Mouse (Mus musculus) intestine, embryonic 16.5 days (tissue): ENCODE data around the gene Nup107. TPM values are rescaled to one million over a fixed set of nuclear protein-coding genes. Genes with fewer than 3 reads are reported as not detected.

Experiments used
- ATAC-seq: fragments of 200-750 bp; cut with Nextera tagmentation; 2 replicates; pipeline ENCODE4 v1.8.0; 2017; ENCODE audit warnings: moderate TSS enrichment, moderate library complexity
- H3K27ac ChIP-seq: fragments of 300-500 bp; sonication (generic); 2 replicates; pipeline ENCODE4 v1.5.1; 2014; ENCODE audit warnings: mild to moderate bottlenecking, low read length
- H3K27me3 ChIP-seq: fragments of 300-500 bp; sonication (generic); replicated peaks from 2 replicates; pipeline ENCODE4 v1.6.1; 2014; ENCODE audit warnings: low read length, control low read depth, mixed read lengths; ENCODE audit not compliant: control insufficient read depth, insufficient read depth
- H3K36me3 ChIP-seq: fragments of 300-500 bp; sonication (generic); 2 replicates; pipeline ENCODE4 v1.6.1; 2014; ENCODE audit warnings: low read length, control low read depth; ENCODE audit not compliant: control insufficient read depth, insufficient read depth
- H3K4me1 ChIP-seq: fragments of 300-500 bp; sonication (generic); 2 replicates; pipeline ENCODE4 v1.6.1; 2014; ENCODE audit warnings: low read length, control low read depth, mixed read lengths; ENCODE audit not compliant: control insufficient read depth, insufficient read depth
- H3K4me2 ChIP-seq: fragments of 300-500 bp; sonication (generic); 2 replicates; pipeline ENCODE4 v1.6.1; 2014; ENCODE audit warnings: low read depth, low read length, control low read depth
- H3K4me3 ChIP-seq: fragments of 300-500 bp; sonication (generic); 2 replicates; pipeline ENCODE4 v1.5.1; 2014; ENCODE audit warnings: mild to moderate bottlenecking, low read length
- H3K9ac ChIP-seq: fragments of 300-500 bp; sonication (generic); 2 replicates; pipeline ENCODE4 v1.6.1; 2014; ENCODE audit warnings: low read depth, low read length
- H3K9me3 ChIP-seq: fragments of 300-500 bp; sonication (generic); 2 replicates; pipeline ENCODE4 v1.6.1; 2016; ENCODE audit warnings: low read length, control low read depth; ENCODE audit not compliant: control insufficient read depth
- WGBS: fragments of 180-500 bp; shearing (Covaris S2); extraction: QIAGEN DNeasy Blood & Tissue Kit; methylation state at CpG from one replicate; pipeline ENCODE4 v1.1.7; 2014; 5-methylcytosine and 5-hydroxymethylcytosine counted together
- polyA plus RNA-seq: library from polyadenylated mRNA; unstranded; fragments of >200 nt; fragmentation: Nextera tagmentation; extraction: Ambion mirVana; gene quantifications from 2 replicates; pipeline ENCODE4 v1.2.1, GENCODE M21; 2015

Gene Nup107
- polyA plus RNA-seq, 1 experiment from 2014 or later, result 48.8 TPM

DNA sequence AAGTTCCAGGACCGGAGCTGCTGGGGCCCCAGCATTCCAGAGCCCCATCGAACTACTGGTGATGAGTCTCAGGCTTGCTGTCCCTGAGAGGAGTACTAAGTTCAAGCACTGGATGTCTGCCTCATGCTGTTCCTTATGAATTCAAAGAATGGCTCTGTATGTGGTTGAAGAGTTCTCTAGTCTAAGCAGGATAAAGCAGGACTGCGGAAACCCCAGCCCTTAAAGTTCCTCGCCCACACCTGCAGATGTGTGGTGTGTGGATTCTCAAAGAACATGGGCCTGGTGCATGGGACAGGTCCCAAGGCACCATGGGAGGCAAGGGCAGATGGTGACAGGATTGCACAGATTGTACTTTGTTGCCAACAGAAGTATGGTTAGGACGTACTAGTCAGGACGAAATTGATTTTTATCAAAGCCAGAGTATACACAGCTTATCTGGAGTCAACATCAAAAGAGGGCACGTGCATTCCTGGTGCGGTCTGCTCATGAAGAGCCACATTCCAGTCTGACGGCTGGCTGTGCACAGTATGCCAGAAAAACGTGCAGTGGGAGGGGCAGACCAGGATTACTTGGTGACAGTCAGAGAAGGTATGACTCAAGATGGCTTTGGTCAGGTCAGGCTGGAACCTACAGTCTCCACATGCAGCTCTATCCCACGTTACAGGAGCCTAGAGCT lies 63.2 kb downstream of the Nup107 start:
- Histone ChIP-seq H3K36me3 (no peaks in the 10 kb centered on the region), H3K27me3 (no peaks in the 10 kb centered on the region), H3K9me3 (no peaks in the 10 kb centered on the region), H3K4me3 (no peak overlapping the region), H3K4me1 (no peaks in the 10 kb centered on the region), H3K9ac (no peak overlapping the region), H3K27ac (no peak overlapping the region), H3K4me2 (no peak overlapping the region)
- WGBS, result 57% methylated on average over 11 of the region's 11 CpGs
- ATAC-seq, result 0 out of 2 replicates have a peak, but pooled peaks have one; percentile 11

DNA sequence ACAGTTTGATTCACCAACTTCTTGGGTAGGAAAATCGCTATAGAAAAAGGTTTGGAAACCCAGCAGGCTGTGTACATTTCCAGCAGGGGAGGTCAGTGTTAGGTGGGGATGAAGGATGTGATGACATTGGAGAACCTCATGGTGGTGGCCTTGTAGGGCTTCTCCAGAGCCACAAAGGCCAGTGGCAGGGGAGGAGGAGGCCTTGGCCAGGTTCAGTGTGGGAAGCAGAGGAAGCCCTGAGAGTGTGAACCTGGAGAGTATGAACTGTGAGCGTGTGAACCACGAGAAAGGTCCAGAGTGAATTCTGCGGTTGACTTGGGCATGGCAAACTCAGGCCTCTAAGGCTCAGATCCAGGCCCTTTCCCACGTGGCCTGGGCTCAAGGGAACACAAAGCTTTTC lies 63.9 kb downstream of the Nup107 start:
- ATAC-seq, result no peak
- H3K36me3 ChIP-seq, result no peaks in the 10 kb centered on the region
- no peaks in the 10 kb centered on the region for H3K9me3 ChIP-seq
- no peaks in the 10 kb centered on the region for H3K27me3 ChIP-seq
- 83% methylated on average over 5 of the region's 5 CpGs for WGBS
- no peak overlapping the region for H3K4me3 ChIP-seq
- no peak overlapping the region for H3K4me2 ChIP-seq
- H3K4me1 ChIP-seq, result no peaks in the 10 kb centered on the region
- no peak overlapping the region for H3K27ac ChIP-seq
- no peak overlapping the region for H3K9ac ChIP-seq

- H3K9ac ChIP-seq, result no peak overlapping the region
- H3K4me2 ChIP-seq, result no peak overlapping the region
- no peaks in the 10 kb centered on the region for H3K36me3 ChIP-seq
- no peaks in the 10 kb centered on the region for H3K4me1 ChIP-seq
- 69% methylated on average over 9 of the region's 9 CpGs for WGBS
- no peaks in the 10 kb centered on the region for H3K9me3 ChIP-seq
- H3K27me3 ChIP-seq, result no peaks in the 10 kb centered on the region
- ATAC-seq, result no peak
- H3K4me3 ChIP-seq, result no peak overlapping the region
- H3K27ac ChIP-seq, result no peak overlapping the region
Measured at GRCm38 (mm10) chr10:117727518-117728110, 64.9 kb downstream of the Nup107 start.

GRCm38 (mm10) chr10:117726888-117727385 lies 65.6 kb downstream of the Nup107 start:
- 96% methylated on average over 4 of the region's 4 CpGs for WGBS
- Histone ChIP-seq H3K36me3 (no peaks in the 10 kb centered on the region), H3K27ac (no peak overlapping the region), H3K27me3 (no peaks in the 10 kb centered on the region), H3K9ac (no peak overlapping the region), H3K4me1 (no peaks in the 10 kb centered on the region), H3K4me3 (no peak overlapping the region), H3K9me3 (no peaks in the 10 kb centered on the region), H3K4me2 (no peak overlapping the region)
- ATAC-seq, result no peak

DNA sequence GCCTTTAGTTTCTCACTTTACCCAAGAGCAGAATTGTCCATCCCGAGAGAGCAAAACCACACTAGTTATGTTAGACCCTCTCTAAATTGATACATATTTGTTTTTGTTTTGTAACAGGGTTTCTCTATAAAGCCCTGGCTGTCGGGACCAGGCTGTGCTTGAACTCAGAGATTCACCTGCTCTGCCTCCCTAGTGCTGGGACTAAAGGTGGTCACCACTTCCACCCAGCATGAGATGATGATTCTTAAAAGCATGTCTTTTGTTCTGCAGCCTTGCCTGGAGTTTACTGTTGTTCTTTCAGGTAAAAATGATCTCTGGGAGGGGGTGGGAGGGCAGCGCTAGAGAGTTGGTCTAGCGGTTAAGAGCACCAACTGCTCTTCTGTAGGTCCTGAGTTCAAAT lies 66.2 kb downstream of the Nup107 start:
- H3K27me3 ChIP-seq, result no peaks in the 10 kb centered on the region
- WGBS, result 96% methylated on average over 4 of the region's 4 CpGs
- no peak for ATAC-seq
- no peaks in the 10 kb centered on the region for H3K36me3 ChIP-seq
- H3K4me1 ChIP-seq, result no peaks in the 10 kb centered on the region
- no peak overlapping the region for H3K4me3 ChIP-seq
- no peak overlapping the region for H3K27ac ChIP-seq
- H3K9me3 ChIP-seq, result no peaks in the 10 kb centered on the region
- no peak overlapping the region for H3K9ac ChIP-seq
- no peak overlapping the region for H3K4me2 ChIP-seq

DNA sequence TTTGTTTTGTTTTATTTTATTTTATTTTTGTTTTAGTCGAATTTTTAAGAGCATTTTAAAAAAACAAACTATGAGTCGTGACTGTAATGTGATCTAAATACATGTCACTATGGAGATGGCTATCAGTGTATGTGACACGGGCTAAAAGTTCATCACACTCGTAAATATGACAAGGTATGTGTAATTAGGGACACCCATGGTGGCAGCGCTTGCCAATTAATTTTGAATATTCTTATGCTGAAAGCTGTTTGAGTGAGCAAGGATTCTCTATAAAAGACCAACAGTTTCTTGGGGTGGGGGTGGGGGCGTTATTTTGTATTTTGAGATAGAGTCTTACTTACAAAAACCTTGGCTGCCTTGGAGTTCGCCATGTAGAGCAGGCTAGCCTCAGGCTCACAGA lies 66.8 kb downstream of the Nup107 start:
- Histone ChIP-seq H3K4me2 (no peak overlapping the region), H3K36me3 (no peaks in the 10 kb centered on the region), H3K27me3 (no peaks in the 10 kb centered on the region), H3K4me3 (no peak overlapping the region), H3K9ac (no peak overlapping the region), H3K27ac (no peak overlapping the region), H3K4me1 (no peaks in the 10 kb centered on the region), H3K9me3 (no peaks in the 10 kb centered on the region)
- ATAC-seq, result no peak
- 76% methylated on average over 7 of the region's 7 CpGs for WGBS

GRCm38 (mm10) chr10:117724804-117725361 lies 67.6 kb downstream of the Nup107 start:
- Histone ChIP-seq H3K9ac (no peak overlapping the region), H3K36me3 (no peaks in the 10 kb centered on the region), H3K27me3 (no peaks in the 10 kb centered on the region), H3K27ac (no peak overlapping the region), H3K4me3 (no peak overlapping the region), H3K4me1 (no peaks in the 10 kb centered on the region), H3K9me3 (no peaks in the 10 kb centered on the region), H3K4me2 (no peak overlapping the region)
- WGBS, result 93% methylated on average over 3 of the region's 3 CpGs
- ATAC-seq, result no peak

DNA sequence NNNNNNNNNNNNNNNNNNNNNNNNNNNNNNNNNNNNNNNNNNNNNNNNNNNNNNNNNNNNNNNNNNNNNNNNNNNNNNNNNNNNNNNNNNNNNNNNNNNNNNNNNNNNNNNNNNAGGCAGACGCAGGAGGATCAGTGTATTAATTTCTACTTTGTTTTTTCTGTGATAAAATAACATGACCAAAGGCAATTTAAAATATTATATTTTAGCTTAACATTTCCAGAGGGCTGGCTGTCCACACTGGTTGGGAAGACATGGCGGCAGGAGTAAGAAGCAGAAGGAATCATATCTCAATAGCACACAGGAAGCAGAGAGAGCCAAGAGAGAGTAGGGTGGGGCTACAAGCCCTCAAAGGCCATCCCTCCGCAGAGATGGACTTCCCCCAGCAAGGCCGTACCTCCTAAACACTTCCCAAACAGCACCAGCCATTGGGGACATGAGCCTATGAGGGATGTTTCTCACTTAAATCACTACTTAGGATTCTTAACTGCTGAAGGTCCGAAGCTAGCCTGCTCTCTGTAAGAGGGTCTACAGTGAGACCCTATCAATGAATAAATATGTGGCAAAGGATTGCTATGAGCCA lies 68.3 kb downstream of the Nup107 start:
- ATAC-seq, result no peak

More for the DNA sequence above, 68.3 kb downstream of the Nup107 start:
- H3K4me3 ChIP-seq, result no peak overlapping the region
- no peak overlapping the region for H3K9ac ChIP-seq
- no peaks in the 10 kb centered on the region for H3K27me3 ChIP-seq
- WGBS, result 74% methylated on average over 5 of the region's 5 CpGs
- H3K27ac ChIP-seq, result no peak overlapping the region
- no peaks in the 10 kb centered on the region for H3K4me1 ChIP-seq
- no peaks in the 10 kb centered on the region for H3K9me3 ChIP-seq
- no peak overlapping the region for H3K4me2 ChIP-seq
- no peaks in the 10 kb centered on the region for H3K36me3 ChIP-seq
